Mouse (Mus musculus) splenic B cell, adult 2 months (primary cell): ENCODE measurements around the gene Prmt8.

Source experiments
- DNase-seq: peaks from one replicate; pipeline ENCODE4 v3.0.0-alpha.2; 2011; ENCODE audit warnings: low read depth, low spot score
- H3K27me3 ChIP-seq: 2 replicates; pipeline ENCODE4 v1.6.1; 2012; ENCODE audit warnings: mild to moderate bottlenecking, low read length, moderate library complexity, mixed read lengths; ENCODE audit not compliant: control insufficient read depth, poor library complexity, insufficient read depth, severe bottlenecking
- H3K36me3 ChIP-seq: 2 replicates; pipeline ENCODE4 v1.6.1; 2012; ENCODE audit warnings: mild to moderate bottlenecking, low read length, moderate library complexity, mixed read lengths; ENCODE audit not compliant: control insufficient read depth, poor library complexity, insufficient read depth, severe bottlenecking

Prmt8 gene

DNA sequence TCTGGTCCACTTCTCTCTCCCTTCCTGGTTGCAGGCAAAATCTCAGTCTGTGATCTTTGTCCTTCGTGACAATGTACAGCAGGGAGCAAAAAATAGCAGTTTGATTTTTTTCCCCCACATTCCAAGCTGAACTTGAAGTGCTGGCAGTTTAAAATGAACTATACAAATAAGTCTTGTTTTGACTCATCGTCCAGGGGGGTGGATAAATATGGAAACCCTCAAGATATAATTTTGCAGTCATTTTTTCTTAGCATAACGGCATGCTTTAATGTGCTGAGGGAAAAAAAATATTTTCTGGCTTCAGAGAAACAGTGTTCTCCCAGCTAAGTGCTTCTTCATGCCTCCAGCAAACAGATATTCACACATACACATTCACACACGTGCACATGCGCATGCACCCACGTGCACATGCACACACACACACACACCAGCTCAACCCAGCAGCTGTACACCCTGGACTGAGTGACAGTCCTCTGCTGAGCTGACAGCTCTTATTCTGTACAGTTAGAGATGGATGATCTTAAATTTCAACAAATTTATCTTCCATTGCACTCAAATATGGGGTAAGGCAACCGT, 107.5 kb downstream of the Prmt8 start:
- H3K27me3 ChIP-seq, result no peaks in the 10 kb centered on the region
- H3K36me3 ChIP-seq, result no peaks in the 10 kb centered on the region; the same call in 1 of the 2 replicates
- no peak for DNase-seq

DNA sequence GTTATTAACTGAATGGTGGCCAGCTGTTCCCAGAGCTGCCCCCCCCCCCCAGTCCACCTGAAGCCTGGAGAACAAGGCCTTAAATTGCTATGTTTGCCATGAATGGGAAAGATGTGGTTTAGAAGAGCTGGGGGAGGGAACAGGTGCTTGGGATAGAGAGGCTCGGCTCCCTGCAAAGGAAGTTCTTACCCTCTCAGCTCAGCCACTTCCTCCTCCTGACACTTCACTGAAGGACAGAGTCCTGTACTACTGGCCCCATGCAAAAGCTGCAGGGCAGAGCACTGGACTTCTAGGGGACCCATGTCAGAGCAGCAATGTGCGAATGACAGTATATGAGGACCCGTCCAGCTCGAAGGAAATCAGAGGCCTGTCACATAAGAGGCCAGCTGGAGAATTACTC, 109.3 kb downstream of the Prmt8 start:
- no peak for DNase-seq
- no peaks in the 10 kb centered on the region for H3K27me3 ChIP-seq

GRCm38 (mm10) chr6:127659472-127659871, 109.8 kb downstream of the Prmt8 start:
- H3K36me3 ChIP-seq, result no peaks in the 10 kb centered on the region; the same call in 1 of the 2 replicates
- no peaks in the 10 kb centered on the region for H3K27me3 ChIP-seq
- DNase-seq, result no peak

More for the DNA sequence above, 109.3 kb downstream of the Prmt8 start:
- no peaks in the 10 kb centered on the region; the same call in 1 of the 2 replicates for H3K36me3 ChIP-seq

- Histone ChIP-seq H3K36me3 (no peaks in the 10 kb centered on the region), H3K27me3 (no peaks in the 10 kb centered on the region)
- DNase-seq, result no peak
Observed at GRCm38 (mm10) chr6:127657152-127657551, 112.1 kb downstream of the Prmt8 start.

DNA sequence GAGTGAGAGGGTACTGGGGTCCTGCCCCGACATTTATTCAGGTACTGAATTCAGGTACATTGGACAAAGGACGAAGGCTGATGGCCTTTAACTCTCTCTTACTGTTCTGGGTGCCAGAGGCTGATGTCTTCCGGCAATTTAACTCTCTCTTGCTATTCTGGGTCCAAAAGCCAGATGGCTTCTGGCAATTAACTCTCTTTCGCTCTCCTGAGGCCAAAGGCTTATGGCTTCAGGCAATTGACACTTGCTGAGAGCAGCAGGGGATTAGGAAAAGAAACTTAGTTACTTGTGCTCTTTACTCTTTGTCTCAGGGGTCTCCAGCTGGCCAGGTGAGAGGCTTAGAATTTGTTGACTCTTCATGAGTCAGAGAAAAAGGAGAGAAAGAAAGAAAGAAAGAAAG, 113.3 kb downstream of the Prmt8 start:
- Histone ChIP-seq H3K36me3 (no peaks in the 10 kb centered on the region), H3K27me3 (no peaks in the 10 kb centered on the region)
- no peak for DNase-seq

GRCm38 (mm10) chr6:127641077-127641801, 128.0 kb downstream of the Prmt8 start:
- Histone ChIP-seq H3K27me3 (no peaks in the 10 kb centered on the region), H3K36me3 (peaks cover 3% of the 10 kb centered on the region)
- no peak for DNase-seq
